Mouse (Mus musculus) heart, postnatal 0 days (tissue): Measurements from ENCODE around the gene Cpa1. TPM values are rescaled to one million over a fixed set of nuclear protein-coding genes. Genes with fewer than 3 reads are reported as not detected.
A peak's percentile ranks its signal among the peaks of the same experiment; 100 is the strongest.

ENCODE experiments used
- ATAC-seq: fragments of 200-750 bp; cut with Nextera tagmentation; 2 replicates; pipeline ENCODE4 v1.8.0; 2017; ENCODE audit warnings: low read depth, moderate number of reproducible peaks, moderate library complexity; ENCODE audit not compliant: insufficient read depth
- DNase-seq: peaks from one replicate; pipeline ENCODE4 v3.0.0-alpha.2; 2016; ENCODE audit warnings: low spot score
- H3K27ac ChIP-seq: fragments of 300-500 bp; sonication (generic); 2 replicates; pipeline ENCODE4 v1.5.1; 2014; ENCODE audit warnings: low read depth, mild to moderate bottlenecking
- H3K27me3 ChIP-seq: fragments of 300-500 bp; sonication (generic); 2 replicates; pipeline ENCODE4 v1.6.1; 2014; ENCODE audit warnings: low read length, mixed read lengths; ENCODE audit not compliant: control insufficient read depth, insufficient read depth
- H3K36me3 ChIP-seq: fragments of 300-500 bp; sonication (generic); replicated peaks from 2 replicates; pipeline ENCODE4 v1.6.1; 2014; ENCODE audit warnings: low read length, mixed read lengths; ENCODE audit not compliant: control insufficient read depth, insufficient read depth
- H3K4me1 ChIP-seq: fragments of 300-500 bp; sonication (generic); 2 replicates; pipeline ENCODE4 v1.6.1; 2014; ENCODE audit warnings: antibody characterized with exemption; ENCODE audit not compliant: control insufficient read depth, insufficient read depth
- H3K4me2 ChIP-seq: fragments of 300-500 bp; sonication (generic); 2 replicates; pipeline ENCODE4 v1.6.1; 2014; ENCODE audit warnings: low read depth, mild to moderate bottlenecking, low read length, moderate library complexity
- H3K4me3 ChIP-seq: fragments of 300-500 bp; sonication (generic); 2 replicates; pipeline ENCODE4 v1.5.1; 2014; ENCODE audit warnings: low read depth, low read length
- H3K9ac ChIP-seq: fragments of 300-500 bp; sonication (generic); replicated peaks from 2 replicates; pipeline ENCODE4 v1.6.1; 2014; ENCODE audit warnings: low read depth, low read length, mixed read lengths
- H3K9me3 ChIP-seq: fragments of 300-500 bp; sonication (generic); replicated peaks from 2 replicates; pipeline ENCODE4 v1.6.1; 2016; ENCODE audit warnings: low read length; ENCODE audit not compliant: control insufficient read depth
- CTCF ChIP-seq: IDR thresholded peaks from 2 replicates; pipeline ENCODE4 v1.5.1; 2016; ENCODE audit warnings: antibody characterized with exemption, control low read depth, low read depth
- EP300 ChIP-seq: IDR thresholded peaks from 2 replicates; pipeline ENCODE4 v1.6.1; 2016; ENCODE audit warnings: antibody characterized with exemption, low read depth
- WGBS: fragments of 180-500 bp; shearing (Covaris S2); extraction: QIAGEN DNeasy Blood & Tissue Kit; methylation state at CpG from one replicate; pipeline ENCODE4 v1.1.7; 2014; 5-methylcytosine and 5-hydroxymethylcytosine counted together
- polyA plus RNA-seq: library from polyadenylated mRNA; unstranded; fragments of >200 nt; fragmentation: Nextera tagmentation; extraction: Ambion mirVana; gene quantifications from 2 replicates; pipeline ENCODE4 v1.2.1, GENCODE M21; 2015
- total RNA-seq: library from RNA; depleted of rRNA; stranded (reverse); fragments of >200 nt; gene quantifications from 2 replicates; pipeline ENCODE4 v1.2.3, GENCODE M21; 2014; ENCODE audit warnings: low replicate concordance

Cpa1 gene
- total and polyA plus RNA-seq, 2 experiments from 2014 or later, result 4.4 to 11.5 TPM

- 66% methylated on average over 6 of the region's 6 CpGs for WGBS
- H3K4me3 ChIP-seq, result no peak overlapping the region
- no peak for ATAC-seq
- TF ChIP-seq CTCF, result no peak
- TF ChIP-seq EP300, result no peak
- no peaks in the 10 kb centered on the region for H3K36me3 ChIP-seq
- no peaks in the 10 kb centered on the region for H3K9me3 ChIP-seq
- H3K9ac ChIP-seq, result no peak overlapping the region
- H3K27ac ChIP-seq, result peak overlapping the region; percentile 76
- H3K4me2 ChIP-seq, result no peak overlapping the region
- H3K27me3 ChIP-seq, result no peaks in the 10 kb centered on the region
- peak; percentile 55 for DNase-seq
- H3K4me1 ChIP-seq, result peaks cover 50% of the 10 kb centered on the region
These were observed 18.0 kb upstream of the Cpa1 start for GRCm38 (mm10) chr6:30620994-30621393.

DNA sequence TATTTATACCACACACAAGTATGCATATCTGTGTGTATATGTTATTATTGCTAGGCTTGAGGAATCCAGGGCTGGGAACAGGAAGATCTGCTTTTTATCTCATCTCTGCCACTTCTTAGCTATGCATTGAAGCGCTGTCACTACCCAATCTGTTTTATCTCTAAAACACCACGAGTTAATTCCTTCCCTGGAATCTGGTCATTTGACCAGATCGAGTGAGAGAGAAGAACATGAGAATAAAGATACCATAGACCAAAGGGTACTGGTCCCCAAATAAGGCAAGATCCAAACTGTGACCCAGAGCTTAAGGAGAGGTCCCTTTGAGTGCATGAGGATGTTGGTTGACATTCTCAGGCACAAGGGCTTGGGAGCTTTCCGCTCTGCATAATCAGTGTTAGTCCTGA, 17.0 kb upstream of the Cpa1 start:
- no peak overlapping the region for H3K4me2 ChIP-seq
- H3K4me3 ChIP-seq, result no peak overlapping the region

DNA sequence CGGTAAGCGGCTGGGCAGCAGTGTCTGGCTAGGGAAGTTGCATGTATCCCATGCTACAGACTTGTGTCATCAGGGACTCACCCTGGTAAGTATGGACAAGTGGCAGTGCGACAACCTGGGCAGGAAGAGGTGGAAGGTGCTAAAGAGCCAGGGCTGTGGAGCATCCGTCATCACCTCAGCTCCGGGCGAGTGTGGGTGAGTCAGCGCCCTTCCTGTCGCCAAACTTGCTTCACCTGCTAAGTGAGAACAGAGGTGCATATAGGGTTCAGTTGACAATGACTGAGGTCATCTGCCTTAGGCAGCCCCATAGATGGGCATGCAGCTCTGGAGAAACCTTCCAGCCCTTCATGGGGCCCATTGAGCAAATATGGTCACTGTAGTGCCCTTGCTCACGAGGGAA, 14.3 kb upstream of the Cpa1 start:
- WGBS, result 49% methylated on average over 9 of the region's 9 CpGs
- DNase-seq (peak; percentile 39), ATAC-seq (peak; percentile 47)
- peaks cover 28% of the 10 kb centered on the region for H3K4me1 ChIP-seq
- no peaks in the 10 kb centered on the region for H3K36me3 ChIP-seq
- H3K9me3 ChIP-seq, result no peaks in the 10 kb centered on the region
- H3K27me3 ChIP-seq, result no peaks in the 10 kb centered on the region
- no peak overlapping the region for H3K9ac ChIP-seq
- no peak overlapping the region for H3K4me2 ChIP-seq
- no peak overlapping the region for H3K4me3 ChIP-seq
- TF ChIP-seq CTCF (no peak), EP300 (no peak; the same call in 1 of the 2 replicates)
- no peak overlapping the region for H3K27ac ChIP-seq

More for the DNA sequence above, 17.0 kb upstream of the Cpa1 start:
- H3K27me3 ChIP-seq, result no peaks in the 10 kb centered on the region
- WGBS, result 11% methylated on average over 4 of the region's 4 CpGs
- no peaks in the 10 kb centered on the region for H3K9me3 ChIP-seq
- H3K27ac ChIP-seq, result peak overlapping the region; percentile 76
- ATAC-seq, result peak; percentile 73
- no peaks in the 10 kb centered on the region for H3K36me3 ChIP-seq
- peak; percentile 72 for DNase-seq
- TF ChIP-seq CTCF (no peak), EP300 (peak; percentile 86)
- peaks cover 42% of the 10 kb centered on the region for H3K4me1 ChIP-seq
- no peak overlapping the region for H3K9ac ChIP-seq

- DNase-seq, result no peak
- Histone ChIP-seq H3K4me1 (0 out of 2 replicates have a peak, but pooled peaks cover 7% of the 10 kb centered on the region), H3K36me3 (no peaks in the 10 kb centered on the region), H3K4me2 (no peak overlapping the region), H3K27ac (no peak overlapping the region), H3K4me3 (no peak overlapping the region), H3K9ac (no peak overlapping the region), H3K27me3 (no peaks in the 10 kb centered on the region), H3K9me3 (no peaks in the 10 kb centered on the region)
- ATAC-seq, result no peak
- 67% methylated on average over 6 of the region's 6 CpGs for WGBS
- TF ChIP-seq CTCF, result no peak
- TF ChIP-seq EP300, result no peak
These were observed 10.9 kb upstream of the Cpa1 start for GRCm38 (mm10) chr6:30628152-30628551.

- Histone ChIP-seq H3K4me2 (no peak overlapping the region), H3K36me3 (no peaks in the 10 kb centered on the region), H3K27me3 (no peaks in the 10 kb centered on the region), H3K27ac (no peak overlapping the region), H3K9ac (no peak overlapping the region), H3K4me1 (0 out of 2 replicates have a peak, but pooled peaks cover 2% of the 10 kb centered on the region), H3K4me3 (no peak overlapping the region), H3K9me3 (no peaks in the 10 kb centered on the region)
- TF ChIP-seq CTCF (no peak), EP300 (no peak)
- 81% methylated on average over 1 of the region's 1 CpGs for WGBS
- ATAC-seq (no peak), DNase-seq (no peak)
These were observed 9.0 kb upstream of the Cpa1 start for GRCm38 (mm10) chr6:30629989-30630388.

DNA sequence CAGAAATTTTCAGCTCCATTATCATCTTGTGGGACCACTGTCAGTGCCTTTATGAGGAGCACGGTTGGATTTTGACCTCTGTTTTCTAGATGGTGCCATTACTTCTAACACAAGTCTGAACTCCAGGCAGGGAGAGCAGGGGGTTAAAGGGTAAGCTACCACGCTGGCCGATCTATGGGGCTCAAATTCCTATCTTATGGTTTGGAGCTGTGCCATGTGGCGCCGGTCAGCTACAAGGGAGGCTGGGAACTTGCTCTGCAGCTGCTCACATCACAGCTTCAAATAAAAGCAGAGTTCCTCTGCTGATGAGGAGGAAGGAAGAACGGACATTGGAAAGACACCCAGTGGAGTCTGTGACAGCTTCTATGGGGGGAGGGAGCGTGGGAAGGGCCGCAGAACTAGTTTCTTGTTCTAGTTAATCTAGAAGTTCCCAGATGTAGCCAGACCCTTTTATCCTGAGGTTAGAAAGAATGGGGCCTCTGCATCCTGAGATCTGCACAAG, 3.6 kb upstream of the Cpa1 start:
- H3K9me3 ChIP-seq, result no peaks in the 10 kb centered on the region
- no peaks in the 10 kb centered on the region for H3K36me3 ChIP-seq
- H3K4me2 ChIP-seq, result no peak overlapping the region
- TF ChIP-seq EP300, result no peak
- H3K27me3 ChIP-seq, result no peaks in the 10 kb centered on the region
- H3K27ac ChIP-seq, result no peak overlapping the region
- DNase-seq (no peak), ATAC-seq (no peak)
- H3K4me3 ChIP-seq, result no peak overlapping the region
- 26% methylated on average over 8 of the region's 8 CpGs for WGBS
- H3K4me1 ChIP-seq, result 0 out of 2 replicates have a peak, but pooled peaks cover 10% of the 10 kb centered on the region
- H3K9ac ChIP-seq, result no peak overlapping the region
